Mouse (Mus musculus) liver, embryonic 16.5 days (tissue): ENCODE data around the gene Corin. TPM values are rescaled to one million over a fixed set of nuclear protein-coding genes. Genes with fewer than 3 reads are reported as not detected.

Experiments
- ATAC-seq: fragments of 200-750 bp; cut with Nextera tagmentation; 2 replicates; pipeline ENCODE4 v1.8.0; 2017; ENCODE audit warnings: low read depth, mild to moderate bottlenecking, moderate number of reproducible peaks, moderate library complexity
- H3K27ac ChIP-seq: fragments of 300-500 bp; sonication (generic); 2 replicates; pipeline ENCODE4 v1.5.1; 2014; ENCODE audit warnings: mild to moderate bottlenecking, low read length
- H3K27me3 ChIP-seq: fragments of 300-500 bp; sonication (generic); 2 replicates; pipeline ENCODE4 v1.6.1; 2014; ENCODE audit warnings: low read depth, low read length, mixed read lengths; ENCODE audit not compliant: control insufficient read depth, insufficient read depth
- H3K36me3 ChIP-seq: fragments of 300-500 bp; sonication (generic); 2 replicates; pipeline ENCODE4 v1.6.1; 2014; ENCODE audit warnings: mild to moderate bottlenecking; ENCODE audit not compliant: control insufficient read depth, insufficient read depth
- H3K4me1 ChIP-seq: fragments of 300-500 bp; sonication (generic); 2 replicates; pipeline ENCODE4 v1.6.1; 2014; ENCODE audit warnings: low read depth, low read length, mixed read lengths; ENCODE audit not compliant: control insufficient read depth
- H3K4me2 ChIP-seq: fragments of 300-500 bp; sonication (generic); 2 replicates; pipeline ENCODE4 v1.6.1; 2014; ENCODE audit warnings: low read depth, low read length, mixed read lengths
- H3K4me3 ChIP-seq: fragments of 300-500 bp; sonication (generic); 2 replicates; pipeline ENCODE4 v1.5.1; 2014; ENCODE audit warnings: low read depth, mild to moderate bottlenecking, low read length
- H3K9ac ChIP-seq: fragments of 300-500 bp; sonication (generic); 2 replicates; pipeline ENCODE4 v1.6.1; 2014; ENCODE audit warnings: low read depth, low read length
- H3K9me3 ChIP-seq: fragments of 300-500 bp; sonication (generic); replicated peaks from 2 replicates; pipeline ENCODE4 v1.6.1; 2016; ENCODE audit warnings: low read length; ENCODE audit not compliant: control insufficient read depth
- WGBS: fragments of 180-500 bp; shearing (Covaris S2); extraction: QIAGEN DNeasy Blood & Tissue Kit; methylation state at CpG from one replicate; pipeline ENCODE4 v1.1.7; 2014; ENCODE audit not compliant: insufficient replicate concordance; 5-methylcytosine and 5-hydroxymethylcytosine counted together
- polyA plus RNA-seq: library from polyadenylated mRNA; unstranded; fragments of >200 nt; fragmentation: Nextera tagmentation; extraction: Ambion mirVana; gene quantifications from 2 replicates; pipeline ENCODE4 v1.2.1, GENCODE M21; 2015

Gene Corin
- polyA plus RNA-seq, 1 experiment from 2014 or later: 0.19 TPM

DNA sequence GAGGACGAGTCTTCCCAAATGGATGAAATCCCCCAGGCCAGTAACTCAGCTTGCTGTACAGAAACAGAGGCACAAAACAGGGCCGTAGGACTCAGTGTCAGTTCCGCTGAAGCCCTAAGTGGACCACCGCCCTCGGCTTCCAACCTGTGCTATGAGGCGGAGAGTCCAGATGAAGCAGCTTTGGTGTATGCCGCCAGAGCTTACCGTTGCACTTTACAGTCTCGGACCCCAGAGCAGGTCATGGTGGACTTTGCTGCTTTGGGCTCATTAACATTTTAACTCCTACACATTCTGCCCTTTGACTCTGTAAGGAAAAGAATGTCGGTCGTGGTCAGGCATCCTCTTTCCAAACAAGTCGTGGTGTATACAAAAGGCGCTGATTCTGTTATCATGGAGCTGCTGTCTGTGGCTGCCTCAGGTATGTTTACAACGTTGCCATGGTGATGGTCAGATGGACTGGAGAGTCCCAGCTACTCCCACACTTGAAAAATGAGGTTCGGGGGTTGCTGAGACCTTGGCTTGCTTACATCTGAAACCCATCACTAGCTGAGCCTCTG, 240.0 kb downstream of the Corin start:
- ATAC-seq: peak; percentile 30; the same call in 1 of the 2 replicates
- 69% methylated on average over 15 of the region's 15 CpGs for WGBS
- no peak overlapping the region for H3K4me3 ChIP-seq

DNA sequence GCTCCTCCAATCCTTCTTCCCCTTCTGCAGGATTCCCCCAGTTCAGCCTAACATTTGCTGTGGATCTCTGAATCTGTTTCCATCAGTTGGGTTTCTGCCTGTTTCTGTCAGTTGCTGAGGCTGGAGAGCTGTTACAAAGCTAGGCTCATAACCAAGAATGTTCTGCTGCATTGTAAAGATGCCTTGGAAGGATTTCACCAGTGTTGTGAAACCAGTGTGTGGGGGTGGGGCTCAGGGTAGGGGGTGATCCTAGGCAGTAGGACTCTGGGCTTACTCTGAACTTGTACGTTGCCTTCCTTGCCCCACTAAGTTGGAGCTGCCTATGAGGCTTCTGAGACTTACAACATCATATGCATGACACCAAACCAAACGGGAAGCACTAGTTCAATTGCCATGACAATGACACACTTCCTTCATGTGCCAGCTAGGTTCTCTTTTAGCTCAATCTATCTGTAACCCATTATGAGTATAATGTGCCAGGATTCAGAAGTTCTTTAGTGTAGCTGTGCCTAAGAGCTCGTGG, 242.4 kb downstream of the Corin start:
- Histone ChIP-seq H3K4me1 (peaks cover 8% of the 10 kb centered on the region), H3K9me3 (no peaks in the 10 kb centered on the region), H3K4me2 (no peak overlapping the region), H3K27me3 (no peaks in the 10 kb centered on the region), H3K4me3 (no peak overlapping the region), H3K36me3 (peaks cover 3% of the 10 kb centered on the region; the same call in 1 of the 2 replicates), H3K27ac (no peak overlapping the region), H3K9ac (no peak overlapping the region)
- no peak for ATAC-seq
- 60% methylated on average over 3 of the region's 3 CpGs for WGBS

More for the DNA sequence above, 240.0 kb downstream of the Corin start:
- H3K4me1 ChIP-seq: peaks cover under 1% of the 10 kb centered on the region
- peaks cover 3% of the 10 kb centered on the region for H3K36me3 ChIP-seq
- H3K9ac ChIP-seq: no peak overlapping the region
- no peak overlapping the region for H3K4me2 ChIP-seq
- no peaks in the 10 kb centered on the region for H3K9me3 ChIP-seq
- H3K27me3 ChIP-seq: no peaks in the 10 kb centered on the region
- H3K27ac ChIP-seq: no peak overlapping the region

DNA sequence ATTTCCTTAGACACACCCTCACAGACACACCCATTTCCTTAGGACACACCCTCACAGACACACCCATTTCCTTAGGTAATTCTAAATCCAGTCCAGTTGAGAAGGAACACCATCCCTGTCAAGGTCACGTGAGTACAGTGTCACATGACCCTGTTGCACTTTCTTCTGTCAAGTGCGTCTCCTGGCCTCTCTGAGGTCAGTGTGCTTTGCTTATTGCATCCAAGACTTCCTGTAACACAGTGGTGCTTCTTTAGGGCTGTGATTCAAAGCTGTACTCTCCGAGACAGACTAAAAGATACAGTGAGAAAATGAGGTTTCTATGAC, 245.0 kb downstream of the Corin start:
- peaks cover 3% of the 10 kb centered on the region; the same call in 1 of the 2 replicates for H3K36me3 ChIP-seq
- H3K27ac ChIP-seq: peak overlapping the region; percentile 6; the same call in 1 of the 2 replicates
- WGBS: 72% methylated on average over 3 of the region's 3 CpGs
- ATAC-seq: peak; percentile 35
- H3K27me3 ChIP-seq: no peaks in the 10 kb centered on the region
- no peak overlapping the region for H3K9ac ChIP-seq
- no peaks in the 10 kb centered on the region for H3K9me3 ChIP-seq
- no peak overlapping the region for H3K4me3 ChIP-seq
- H3K4me1 ChIP-seq: peaks cover 12% of the 10 kb centered on the region
- H3K4me2 ChIP-seq: no peak overlapping the region

DNA sequence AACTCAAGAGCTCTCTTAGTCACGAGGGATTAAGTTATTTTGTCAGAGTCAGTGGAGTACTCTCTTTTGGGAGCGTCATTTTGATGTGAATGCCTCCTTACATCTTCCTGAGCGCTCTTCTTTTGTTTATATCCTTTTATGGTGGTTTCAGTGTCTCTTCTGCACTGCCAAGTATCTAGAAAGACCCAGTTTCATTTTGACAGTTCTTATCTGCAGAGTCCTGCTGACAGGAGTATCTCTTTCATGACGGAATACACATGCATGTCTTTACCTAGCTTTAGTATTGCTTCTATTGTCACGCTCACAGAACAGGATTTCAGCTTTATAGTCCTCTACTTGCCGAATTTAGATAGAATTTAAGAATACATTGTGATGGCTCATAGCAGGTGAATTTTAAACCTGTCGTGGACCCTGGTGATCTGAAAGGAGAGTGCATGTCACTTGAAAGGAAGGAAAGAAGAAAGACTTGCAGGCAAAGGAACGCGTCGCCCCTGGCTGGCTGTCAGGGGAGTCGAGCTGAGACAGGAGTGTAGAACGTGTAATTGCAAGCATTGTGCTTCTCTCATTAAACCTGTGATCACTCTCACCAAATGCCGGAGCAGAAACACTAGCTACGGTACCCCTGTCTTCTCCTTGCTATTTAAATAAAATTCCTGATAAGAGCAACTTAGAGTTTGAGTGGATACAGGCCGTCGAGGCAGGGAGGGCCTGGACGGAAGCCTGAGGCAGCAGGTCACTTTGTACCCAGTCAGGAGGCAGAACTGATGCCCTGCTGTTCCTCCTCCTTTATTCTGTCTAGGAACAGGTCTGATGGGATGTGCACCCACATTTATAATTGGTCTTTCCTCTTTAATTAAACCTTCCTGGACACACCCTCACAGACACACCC, 245.6 kb downstream of the Corin start:
- Histone ChIP-seq H3K9ac (no peak overlapping the region), H3K4me2 (no peak overlapping the region), H3K4me1 (peaks cover 12% of the 10 kb centered on the region), H3K27ac (peak overlapping the region; percentile 6; the same call in 1 of the 2 replicates), H3K27me3 (no peaks in the 10 kb centered on the region), H3K36me3 (peaks cover 3% of the 10 kb centered on the region; the same call in 1 of the 2 replicates), H3K4me3 (no peak overlapping the region), H3K9me3 (no peaks in the 10 kb centered on the region)
- no peak; the same call in none of the 2 replicates for ATAC-seq
- 74% methylated on average over 17 of the region's 17 CpGs for WGBS

DNA sequence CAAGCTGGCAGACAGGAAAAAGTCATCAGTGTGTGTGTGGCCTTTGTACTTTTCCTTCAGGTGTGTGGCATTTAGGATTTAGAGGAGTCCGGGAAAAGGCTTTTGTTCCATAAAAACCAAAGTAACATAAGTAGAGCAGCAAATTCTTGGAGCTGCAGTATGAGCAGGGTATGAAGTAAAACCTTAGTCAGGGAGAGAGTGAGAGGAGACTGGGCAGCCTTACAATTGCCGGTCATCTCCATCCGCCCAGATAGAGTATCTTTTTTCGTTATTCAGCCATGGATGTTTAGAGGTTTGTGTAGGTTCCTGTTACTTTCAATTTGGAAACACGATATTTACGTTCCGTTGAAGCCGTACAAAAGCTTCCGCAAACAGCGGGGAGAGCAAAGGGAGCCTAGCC, 247.2 kb downstream of the Corin start:
- no peak overlapping the region for H3K27ac ChIP-seq
- peaks cover 12% of the 10 kb centered on the region for H3K4me1 ChIP-seq
- H3K27me3 ChIP-seq: no peaks in the 10 kb centered on the region
- H3K9ac ChIP-seq: no peak overlapping the region
- H3K36me3 ChIP-seq: peaks cover 3% of the 10 kb centered on the region; the same call in 1 of the 2 replicates
- no peak for ATAC-seq
- H3K4me2 ChIP-seq: no peak overlapping the region
- H3K9me3 ChIP-seq: no peaks in the 10 kb centered on the region
- no peak overlapping the region for H3K4me3 ChIP-seq
- WGBS: 86% methylated on average over 10 of the region's 10 CpGs

DNA sequence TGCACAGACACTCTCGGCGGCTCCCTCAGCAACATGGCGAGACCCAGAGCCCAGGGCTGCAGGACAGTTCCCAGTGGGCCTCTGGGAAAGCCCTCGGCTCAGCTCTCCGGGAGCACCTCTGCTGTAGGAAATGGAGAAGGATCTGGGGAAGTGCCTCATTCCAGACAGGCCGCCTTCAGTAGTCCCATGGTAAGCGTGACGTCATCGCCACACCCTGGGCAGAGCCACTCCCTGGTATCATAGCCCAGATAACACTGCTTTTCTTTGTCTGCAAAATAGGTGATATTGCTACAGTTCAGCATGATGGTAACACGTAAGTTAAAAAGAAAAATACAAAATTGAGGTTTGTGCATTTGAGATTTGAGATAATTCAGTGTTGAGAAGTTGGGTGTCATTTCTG, 249.3 kb downstream of the Corin start:
- ATAC-seq: peak; percentile 71
- no peaks in the 10 kb centered on the region for H3K36me3 ChIP-seq

DNA sequence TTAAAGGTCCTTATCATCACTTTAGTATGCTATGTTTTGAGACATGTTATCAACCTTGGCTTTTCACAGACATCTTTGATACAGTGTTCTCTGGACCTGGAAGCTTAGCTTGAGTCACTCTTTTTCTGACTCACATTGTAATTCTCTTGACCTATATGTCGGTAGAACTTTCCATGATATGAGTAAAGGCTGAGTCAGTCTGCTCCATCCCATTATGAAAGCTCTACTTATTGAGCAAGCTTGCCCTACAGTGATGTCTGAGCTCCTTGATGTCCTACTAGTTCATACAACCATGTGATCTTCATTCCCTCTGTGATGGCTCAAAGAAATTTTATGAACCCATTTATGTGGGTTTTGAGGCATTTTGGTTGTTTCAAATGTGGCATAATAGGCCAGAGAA, 254.1 kb downstream of the Corin start:
- Histone ChIP-seq H3K27ac (no peak overlapping the region), H3K4me2 (no peak overlapping the region), H3K4me1 (peaks cover 5% of the 10 kb centered on the region), H3K9ac (no peak overlapping the region), H3K36me3 (no peaks in the 10 kb centered on the region), H3K9me3 (no peaks in the 10 kb centered on the region), H3K4me3 (no peak overlapping the region), H3K27me3 (no peaks in the 10 kb centered on the region)
- ATAC-seq: no peak
- 76% methylated on average over 1 of the region's 1 CpGs for WGBS

More for the DNA sequence above, 249.3 kb downstream of the Corin start:
- Histone ChIP-seq H3K9me3 (no peaks in the 10 kb centered on the region), H3K27ac (no peak overlapping the region), H3K9ac (no peak overlapping the region), H3K4me1 (peaks cover 12% of the 10 kb centered on the region), H3K4me3 (no peak overlapping the region), H3K4me2 (no peak overlapping the region), H3K27me3 (no peaks in the 10 kb centered on the region)
- WGBS: 57% methylated on average over 10 of the region's 10 CpGs
